Mouse (Mus musculus): ENCODE measurements around the gene Gm21887. TPM values are rescaled to one million over a fixed set of nuclear protein-coding genes. Genes with fewer than 3 reads are reported as not detected.
"Not testable (repeated sequence)": the region's sequence is repeated elsewhere in the genome, so short reads cannot be mapped to it uniquely, and the experiment has no call there.

The Gm21887 gene
- polyA plus RNA-seq, 1 experiment from 2014 or later = 166 TPM

DNA sequence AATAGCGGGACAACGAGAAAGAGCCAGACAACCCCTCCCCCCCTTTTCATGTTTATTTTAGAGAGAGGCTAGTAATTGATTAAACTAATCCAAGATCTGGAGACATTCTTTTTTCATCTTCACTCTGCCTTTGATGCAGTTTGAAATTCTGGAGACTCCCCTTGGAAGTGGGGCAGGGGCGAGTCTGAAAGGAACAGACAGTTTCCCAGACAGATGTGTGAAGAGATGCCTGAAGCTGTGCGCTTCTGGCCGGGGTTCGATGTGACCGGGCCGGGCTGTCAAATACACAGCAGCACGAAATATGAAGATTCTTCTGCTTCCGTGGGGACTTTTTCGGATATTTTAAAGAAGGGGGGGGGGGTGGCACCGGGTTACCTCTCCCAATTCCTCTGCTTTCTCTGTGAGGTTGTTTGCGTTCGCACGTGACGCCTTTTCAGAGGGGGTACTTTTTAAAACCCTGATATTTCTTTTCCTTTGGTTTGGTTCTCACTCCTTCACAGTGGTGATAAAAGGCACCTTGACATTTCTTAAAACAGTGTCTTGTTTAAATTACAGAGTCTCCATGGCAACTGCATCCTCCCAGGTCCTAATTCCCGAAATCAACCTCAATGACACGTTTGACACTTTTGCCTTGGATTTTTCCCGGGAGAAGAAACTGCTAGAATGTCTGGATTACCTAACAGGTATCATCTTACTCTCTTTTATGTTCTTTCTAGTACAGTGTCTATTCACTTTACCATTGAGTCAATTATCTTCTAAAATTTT, 25.9 kb upstream of the Gm21887 start:
- not testable (repeated sequence) for DNase-seq (ENCODE audit: low spot score)

DNA sequence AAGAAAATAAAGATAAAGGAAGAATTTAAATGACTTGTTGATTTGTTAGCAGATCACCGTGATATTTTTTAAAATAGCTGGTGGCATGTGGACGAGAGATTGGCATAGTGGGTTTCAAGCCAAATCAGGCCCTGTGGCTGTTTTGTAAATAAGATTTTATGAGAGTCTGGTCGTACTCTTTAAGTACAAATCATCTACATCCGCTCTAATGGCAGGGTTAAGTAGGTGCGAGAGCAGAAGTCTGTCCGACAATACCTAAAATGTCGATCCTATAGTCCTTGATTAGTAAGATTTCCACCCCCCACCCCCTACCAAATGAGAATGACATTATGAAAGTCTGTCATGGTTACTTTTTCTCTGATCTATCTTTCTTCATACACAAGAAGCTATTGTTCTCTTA, 25.1 kb upstream of the Gm21887 start:
- DNase-seq (ENCODE audit: low spot score) = not testable (repeated sequence)

DNA sequence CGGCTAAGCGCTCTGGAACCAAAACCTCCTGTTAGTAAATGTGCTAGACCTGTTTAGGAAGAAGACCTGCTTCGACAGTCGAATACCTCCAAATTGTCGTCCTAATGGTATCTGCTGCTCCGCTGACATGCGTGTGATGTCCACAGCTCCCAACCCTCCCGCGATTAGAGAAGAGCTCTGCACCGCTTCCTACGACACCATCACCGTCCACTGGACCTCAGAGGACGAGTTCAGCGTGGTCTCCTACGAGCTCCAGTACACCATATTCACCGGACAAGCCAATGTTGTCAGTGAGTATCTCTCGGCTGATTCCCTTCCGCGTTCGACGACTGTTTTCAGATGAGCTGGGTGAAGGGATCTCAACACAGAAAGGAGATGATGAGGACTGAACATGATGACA, 24.6 kb upstream of the Gm21887 start:
- peak; percentile 12 for DNase-seq (ENCODE audit: low spot score)

GRCm38 (mm10) chrX:169985796-169986195, 23.7 kb upstream of the Gm21887 start:
- DNase-seq (ENCODE audit: low spot score) = peak; percentile 21

DNA sequence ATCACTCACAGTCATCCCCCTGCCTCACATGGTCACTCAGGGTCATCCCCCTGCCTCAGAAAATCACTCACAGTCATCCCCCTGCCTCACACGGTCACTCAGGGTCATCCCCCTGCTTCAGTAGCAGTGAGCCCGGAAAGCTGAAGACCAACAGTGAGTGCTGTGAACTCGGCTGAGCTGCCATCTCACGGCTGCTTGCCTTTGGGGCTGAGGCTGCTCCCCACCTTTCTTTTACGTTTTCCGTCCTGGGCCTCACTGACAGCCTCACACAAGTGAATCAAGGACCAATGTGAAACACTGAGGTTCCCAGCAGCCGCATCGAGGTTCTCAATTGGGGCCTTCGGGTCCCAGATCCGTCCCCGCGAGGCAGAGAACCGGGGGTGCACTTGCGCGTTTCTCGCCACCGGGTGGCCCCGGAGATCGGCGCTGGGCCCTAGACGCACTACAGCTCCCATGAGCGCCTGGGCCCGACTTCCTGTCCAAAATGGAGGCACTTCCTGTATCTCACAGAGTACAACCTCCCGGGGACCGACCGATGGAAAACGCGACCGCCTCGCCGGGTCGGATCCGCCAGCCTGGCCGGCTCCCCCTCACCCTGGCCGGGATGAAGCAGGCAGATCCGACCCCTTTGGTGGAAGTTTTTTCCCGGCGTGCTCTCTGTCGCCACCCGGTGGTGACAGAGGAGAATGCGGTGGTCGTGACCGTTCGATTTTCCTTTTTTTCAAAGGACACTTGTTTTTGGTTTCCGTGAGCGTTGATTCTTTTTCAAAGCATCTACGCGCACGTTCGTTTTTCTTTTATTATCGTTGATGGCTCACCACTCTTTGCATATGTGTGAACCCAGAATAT, 22.7 kb upstream of the Gm21887 start:
- peak; percentile 76 for DNase-seq (ENCODE audit: low spot score)

GRCm38 (mm10) chrX:169987368-169987837, 22.1 kb upstream of the Gm21887 start:
- peak; percentile 41 for DNase-seq (ENCODE audit: low spot score)

GRCm38 (mm10) chrX:169988571-169989218, 20.8 kb upstream of the Gm21887 start:
- peak; percentile 22 for DNase-seq (ENCODE audit: low spot score)

DNA sequence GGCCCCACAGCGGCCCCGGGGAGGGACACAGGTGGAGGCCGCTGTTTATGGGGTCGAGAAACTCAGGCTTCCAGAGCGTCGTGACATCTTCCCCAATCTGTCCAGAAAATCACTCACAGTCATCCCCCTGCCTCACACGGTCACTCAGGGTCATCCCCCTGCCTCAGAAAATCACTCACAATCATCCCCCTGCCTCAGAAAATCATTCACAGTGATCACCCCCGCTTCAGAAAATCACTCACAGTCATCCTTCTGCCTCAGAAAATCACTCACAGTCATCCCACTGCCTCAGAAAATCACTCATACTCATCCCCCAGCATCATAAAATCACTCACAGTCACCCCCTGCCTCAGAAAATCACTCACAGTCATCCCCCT, 20.3 kb upstream of the Gm21887 start:
- DNase-seq (ENCODE audit: low spot score) = peak; percentile 58

GRCm38 (mm10) chrX:169989691-169990631, 19.5 kb upstream of the Gm21887 start:
- peak; percentile 51 for DNase-seq (ENCODE audit: low spot score)

- DNase-seq (ENCODE audit: low spot score) = peak; percentile 67
Measured at GRCm38 (mm10) chrX:169991128-169991873, 18.2 kb upstream of the Gm21887 start.

DNA sequence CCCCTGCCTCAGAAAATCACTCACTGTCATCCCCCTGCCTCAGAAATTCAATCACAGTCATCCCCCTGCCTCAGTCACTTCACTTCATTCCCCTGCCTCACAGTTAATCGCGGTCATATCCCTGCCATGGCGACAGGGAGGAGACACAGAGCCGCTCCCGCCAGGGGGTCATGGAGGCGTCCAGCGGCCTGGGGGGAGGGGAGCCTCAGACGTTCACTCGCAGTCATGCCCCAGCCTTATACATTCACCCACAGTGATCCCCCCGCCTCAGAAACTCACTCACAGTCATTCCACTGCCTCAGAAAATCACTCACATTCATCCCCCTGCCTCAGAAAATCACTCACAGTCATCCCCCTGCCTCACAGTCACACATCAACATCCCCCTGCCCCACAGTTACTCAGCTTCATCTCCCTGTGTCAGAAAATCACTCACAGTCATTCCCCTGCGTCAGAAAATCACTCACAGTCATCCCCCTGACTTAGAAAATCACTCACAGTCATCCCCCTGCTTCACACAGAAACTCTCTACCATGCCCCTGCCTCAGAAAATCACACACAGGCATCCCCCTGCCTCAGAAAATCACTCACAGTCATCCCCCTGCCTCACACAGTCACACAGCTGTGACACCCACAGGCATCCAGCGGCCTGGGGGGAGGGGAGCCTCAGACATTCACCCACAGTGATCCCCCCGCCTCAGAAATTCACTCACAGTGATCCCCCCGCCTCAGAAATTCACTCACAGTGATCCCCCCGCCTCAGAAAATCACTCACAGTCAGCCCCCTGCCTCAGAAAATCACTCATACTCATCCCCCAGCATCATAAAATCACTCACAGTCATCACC, 17.2 kb upstream of the Gm21887 start:
- DNase-seq (ENCODE audit: low spot score) = not testable (repeated sequence)

- DNase-seq (ENCODE audit: low spot score) = peak; percentile 2
Measured at GRCm38 (mm10) chrX:169992951-169993547, 16.4 kb upstream of the Gm21887 start.

DNA sequence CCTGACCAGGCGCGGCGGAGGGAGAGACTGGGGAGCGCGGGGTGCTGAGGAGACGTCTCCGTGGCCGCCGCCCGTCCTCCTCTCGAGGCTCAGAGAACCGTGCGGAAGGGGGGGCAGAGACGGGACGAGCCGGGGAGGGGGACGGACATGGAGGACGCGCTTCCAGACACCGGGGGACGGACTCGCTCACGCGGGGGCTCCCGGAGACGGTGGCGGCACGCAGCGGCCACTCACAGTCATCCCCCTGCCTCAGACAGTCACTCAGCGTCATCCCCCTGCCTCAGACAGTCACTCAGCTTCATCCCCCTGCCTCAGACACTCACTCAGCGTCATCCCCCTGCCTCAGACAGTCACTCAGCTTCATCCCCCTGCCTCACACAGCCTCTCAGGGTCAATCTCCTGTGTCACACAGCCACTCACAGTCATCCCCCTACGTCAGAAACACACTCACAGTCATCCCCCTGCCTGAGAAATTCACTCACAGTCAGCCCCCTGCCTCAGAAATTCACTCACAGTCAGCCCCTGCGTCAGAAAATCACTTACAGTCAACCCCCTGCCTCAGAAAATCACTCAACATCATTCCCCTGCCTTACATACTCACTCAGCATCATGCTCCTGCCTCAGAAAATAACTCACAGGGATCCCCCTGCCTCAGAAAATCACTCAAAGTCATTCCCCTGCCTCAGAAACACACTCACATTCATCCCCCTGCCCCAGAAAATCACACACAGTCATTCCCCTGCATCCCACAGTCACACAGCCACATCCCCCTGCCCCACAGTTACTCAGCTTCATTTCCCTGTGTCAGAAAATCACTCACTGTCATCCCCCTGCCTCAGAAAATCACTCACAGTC, 15.2 kb upstream of the Gm21887 start:
- not testable (repeated sequence) for DNase-seq (ENCODE audit: low spot score)

DNA sequence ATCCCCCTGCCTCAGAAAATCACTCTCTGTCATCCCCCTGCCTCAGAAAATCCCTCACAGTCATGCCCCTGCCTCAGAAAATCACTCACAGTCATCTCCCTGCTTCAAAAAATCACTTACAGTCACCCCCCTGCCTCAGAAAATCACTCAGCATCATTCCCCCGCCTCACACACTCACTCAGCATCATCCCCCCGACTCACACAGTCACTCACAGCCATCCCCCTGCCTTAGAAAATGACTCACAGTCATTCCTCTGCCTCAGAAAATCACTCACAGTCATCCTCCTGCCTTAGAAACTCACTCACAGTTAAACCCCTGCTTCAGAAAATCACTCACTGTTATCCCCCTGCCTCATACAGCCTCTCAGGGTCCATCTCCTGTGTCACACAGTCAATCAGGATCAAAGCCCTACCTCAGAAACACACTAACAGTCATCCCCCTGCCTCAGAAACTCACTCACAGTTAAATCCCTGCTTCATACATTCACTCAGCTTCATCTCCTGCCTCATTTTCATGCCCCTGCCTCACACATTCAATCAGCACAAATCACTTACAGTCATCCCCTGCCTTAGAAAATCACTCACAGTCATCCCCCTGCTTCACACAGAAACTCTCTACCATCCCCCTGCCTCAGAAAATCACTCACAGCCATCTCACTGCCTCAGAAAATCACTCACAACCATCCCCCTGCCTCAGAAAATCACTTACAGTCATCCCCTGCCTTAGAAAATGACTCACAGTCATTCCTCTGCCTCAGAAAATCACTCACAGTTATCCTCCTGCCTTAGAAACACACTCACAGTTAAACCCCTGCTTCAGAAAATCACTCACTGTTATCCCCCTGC, 14.4 kb upstream of the Gm21887 start:
- peak; percentile 55 for DNase-seq (ENCODE audit: low spot score)

- DNase-seq (ENCODE audit: low spot score) = not testable (repeated sequence)
Measured at GRCm38 (mm10) chrX:169995909-169996521, 13.4 kb upstream of the Gm21887 start.

DNA sequence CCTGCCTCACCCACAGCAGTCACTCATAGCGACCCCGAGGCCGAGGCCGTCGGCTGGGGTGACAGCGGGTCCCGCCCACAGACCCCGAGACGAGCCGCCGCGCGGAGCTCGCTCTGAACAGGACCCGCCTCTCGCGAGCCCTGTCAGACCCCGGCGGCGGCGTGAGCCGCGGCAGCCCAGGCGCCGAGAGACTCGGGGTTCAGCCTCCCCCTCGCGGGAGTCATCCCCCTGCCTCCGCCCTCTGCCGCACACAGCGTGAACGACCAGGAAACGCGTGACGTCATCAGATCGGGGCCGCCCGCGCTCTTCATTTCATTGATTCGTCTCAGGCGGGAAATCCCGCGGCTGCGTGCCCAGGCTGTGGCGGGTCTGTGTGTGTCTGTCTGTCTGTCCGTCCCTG, 12.5 kb upstream of the Gm21887 start:
- not testable (repeated sequence) for DNase-seq (ENCODE audit: low spot score)
